Mouse (Mus musculus) cerebellum, adult 2 months (tissue): ENCODE measurements at regions not wholly inside any gene's neighbourhood (a gene's known extent, or its start where the extent isn't known, plus 50 kb on each side); places are given as distances from the start of the nearest gene placed in this dataset.

ENCODE experiments used
- CTCF ChIP-seq: fragments of 200-500 bp; IDR thresholded peaks from 2 replicates; pipeline ENCODE4 v1.5.1; 2011; ENCODE audit warnings: low read depth, mild to moderate bottlenecking, control low read depth, low read length, moderate library complexity, borderline replicate concordance; ENCODE audit not compliant: insufficient read depth
- POLR2A ChIP-seq: fragments of 200-500 bp; IDR thresholded peaks from 2 replicates; pipeline ENCODE4 v1.6.1; 2011; ENCODE audit warnings: low read length, control low read depth, borderline replicate concordance; ENCODE audit not compliant: insufficient read depth

DNA sequence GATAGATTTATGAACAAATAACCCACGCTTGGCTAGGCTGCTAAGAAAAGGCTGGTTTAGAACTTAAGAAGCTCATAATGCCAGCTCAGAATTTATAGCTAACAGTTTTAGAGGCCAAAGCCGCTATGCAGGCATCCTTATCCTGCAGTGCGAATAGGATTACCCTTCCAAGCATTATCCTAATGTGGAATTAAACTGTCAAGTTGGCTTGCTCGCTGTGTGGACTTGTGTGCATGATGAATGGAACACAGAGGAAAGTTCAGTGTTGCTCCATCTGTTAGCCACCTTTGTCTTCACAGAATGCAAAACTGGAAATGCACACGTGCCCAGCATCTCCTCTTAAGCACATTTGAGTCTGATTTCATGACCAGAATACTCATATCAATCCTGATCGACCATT is 933.8 kb downstream of the Pcdh18 start:
- no peak for TF ChIP-seq POLR2A
- TF ChIP-seq CTCF = no peak
